In genomic region chr9:57262795-57263684, GRCm38 (mm10) we compare ENCODE assay signal across 9 mouse cellular contexts. TPM values are rescaled to one million over a fixed set of nuclear protein-coding genes. Genes with fewer than 3 reads are reported as not detected.
DNase-seq lines count a peak whose midpoint lies in the region; ATAC-seq and TF ChIP-seq lines count a peak whose summit lies in the region.
"Had no signal": no experiment of that assay in that cellular context is flagged by ENCODE, and none has a peak within 500 bp of the region (broad histone marks: within the 10 kb centered on the region; RNA-seq: fewer than 3 reads in every experiment).

No protein-coding gene starts in this region.

- H3K4me1 ChIP-seq in lung, adult 2 months (ENCODE audit: control insufficient read depth, insufficient read depth, low read length), result peaks cover 18% of the 10 kb centered on the region
- H3K4me1 ChIP-seq in embryonic facial prominence, embryonic 14.5 days (ENCODE audit: control insufficient read depth, insufficient read depth, low read length), result peaks cover 14% of the 10 kb centered on the region
- peaks cover 70% of the 10 kb centered on the region for H3K4me1 ChIP-seq in limb, embryonic 10.5 days
- H3K4me1 ChIP-seq in neural tube, embryonic 14.5 days (ENCODE audit: control insufficient read depth, insufficient read depth, low read length), result peaks cover 14% of the 10 kb centered on the region

- peaks cover 11% of the 10 kb centered on the region for H3K36me3 ChIP-seq in embryonic facial prominence, embryonic 14.5 days (ENCODE audit: control insufficient read depth, insufficient read depth, low read length)
- H3K36me3 ChIP-seq in limb, embryonic 10.5 days, result peaks cover 11% of the 10 kb centered on the region
- no peaks in the 10 kb centered on the region for H3K36me3 ChIP-seq in neural tube, embryonic 14.5 days (ENCODE audit: control insufficient read depth, insufficient read depth, low read length)

- H3K27me3 ChIP-seq in embryonic facial prominence, embryonic 14.5 days (replicated peaks; ENCODE audit: control insufficient read depth, insufficient read depth, low read length), result no peaks in the 10 kb centered on the region
- H3K27me3 ChIP-seq in limb, embryonic 10.5 days (ENCODE audit: low read depth, poor library complexity, severe bottlenecking), result peaks cover 47% of the 10 kb centered on the region
- H3K27me3 ChIP-seq in neural tube, embryonic 14.5 days (ENCODE audit: control insufficient read depth, insufficient read depth, low read length), result no peaks in the 10 kb centered on the region

- ATAC-seq in embryonic facial prominence, embryonic 14.5 days (ENCODE audit: low read depth), result no peak
- ATAC-seq in neural tube, embryonic 14.5 days (ENCODE audit: low read depth), result no peak

- TF ChIP-seq CTCF in lung, adult 2 months (IDR thresholded peaks at IDR 0.05; ENCODE audit: insufficient read depth, low read length), result no peak

- WGBS in lung, adult 2 months, result 49% methylated on average over 13 of the region's 13 CpGs
- 51% methylated on average over 13 of the region's 13 CpGs for WGBS in embryonic facial prominence, embryonic 14.5 days
- 52% methylated on average over 13 of the region's 13 CpGs for WGBS in limb, embryonic 10.5 days
- WGBS in neural tube, embryonic 14.5 days, result 54% methylated on average over 13 of the region's 13 CpGs

- no peak for TF ChIP-seq POLR2A in lung, adult 2 months (IDR thresholded peaks at IDR 0.05; ENCODE audit: borderline replicate concordance, extremely low read depth, low read depth, low read length)

- peak overlapping the region; percentile 92 for H3K4me2 ChIP-seq in embryonic facial prominence, embryonic 14.5 days (ENCODE audit: low read depth, low read length)
- H3K4me2 ChIP-seq in neural tube, embryonic 14.5 days (ENCODE audit: low read depth, low read length), result peak overlapping the region; percentile 99

- peak overlapping the region; percentile 92 for H3K9ac ChIP-seq in embryonic facial prominence, embryonic 14.5 days (ENCODE audit: low read depth, low read length)
- H3K9ac ChIP-seq in neural tube, embryonic 14.5 days (replicated peaks; ENCODE audit: low read depth, low read length), result peak overlapping the region; percentile 65

- no peaks in the 10 kb centered on the region for H3K9me3 ChIP-seq in embryonic facial prominence, embryonic 14.5 days (ENCODE audit: control insufficient read depth, low read length)
- no peaks in the 10 kb centered on the region for H3K9me3 ChIP-seq in limb, embryonic 10.5 days (replicated peaks)
- no peaks in the 10 kb centered on the region for H3K9me3 ChIP-seq in neural tube, embryonic 14.5 days (ENCODE audit: control insufficient read depth, low read length)

- no peak for DNase-seq in lung, adult 2 months
- no peak for DNase-seq in lung, adult 18-20 months
- DNase-seq in embryonic facial prominence, embryonic 14.5 days (ENCODE audit: low spot score), result no peak
- no peak for DNase-seq in limb, embryonic 10.5 days (ENCODE audit: low spot score)
- DNase-seq in T-cell, adult 2 months (ENCODE audit: low spot score), result no peak
- DNase-seq in urinary bladder, postnatal 4 days (ENCODE audit: low spot score in 2 of 2), result no peak
- no peak for DNase-seq in natural killer cell, adult 2 months (ENCODE audit: low spot score in 2 of 2)

- H3K27ac ChIP-seq in embryonic facial prominence, embryonic 14.5 days (replicated peaks; ENCODE audit: low read depth, low read length), result 0 out of 2 replicates have a peak overlapping the region, but pooled peaks have one; percentile 79
- H3K27ac ChIP-seq in limb, embryonic 10.5 days, result peak overlapping the region; percentile 93
- no peak overlapping the region for H3K27ac ChIP-seq in neural tube, embryonic 14.5 days (ENCODE audit: low read depth, low read length)

- peak overlapping the region; percentile 64 for H3K4me3 ChIP-seq in lung, adult 2 months (replicated peaks; ENCODE audit: extremely low read depth, low read depth, low read length)
- H3K4me3 ChIP-seq in embryonic facial prominence, embryonic 14.5 days (ENCODE audit: low read depth, low read length), result peak overlapping the region; percentile 67
- peak overlapping the region; percentile 94 for H3K4me3 ChIP-seq in limb, embryonic 10.5 days
- peak overlapping the region; percentile 60 for H3K4me3 ChIP-seq in neural tube, embryonic 14.5 days (ENCODE audit: low read depth, low read length)

RNA-seq across cellular contexts. Expression of gene 1700017B05Rik, which starts 0.6 kb away (rescaled TPM):
- polyA plus RNA-seq in lung, adult 2 months (2012; rRNA removed), result 12.1 and 12.5 TPM in 2 replicates
- polyA plus RNA-seq in embryonic facial prominence, embryonic 14.5 days (2014; fragmentation: Nextera tagmentation; extraction: Ambion mirVana), result 19.5 and 19.6 TPM in 2 replicates
- 17.7 and 19.2 TPM in 2 replicates for polyA plus RNA-seq in limb, embryonic 10.5 days (2016; fragmentation: Nextera tagmentation; extraction: Ambion mirVana)
- 3.0 and 3.6 TPM in 2 replicates for polyA plus RNA-seq in neural tube, embryonic 14.5 days (2014; fragmentation: Nextera tagmentation; extraction: Ambion mirVana)

RNA-seq across cellular contexts. Expression of gene Trcg1, which starts 26.7 kb away (rescaled TPM):
- not detected in 2 replicates for polyA plus RNA-seq in lung, adult 2 months (2012; rRNA removed)
- not detected in 2 replicates for polyA plus RNA-seq in embryonic facial prominence, embryonic 14.5 days (2014; fragmentation: Nextera tagmentation; extraction: Ambion mirVana)
- not detected in 2 replicates for polyA plus RNA-seq in limb, embryonic 10.5 days (2016; fragmentation: Nextera tagmentation; extraction: Ambion mirVana)
- not detected in 2 replicates for polyA plus RNA-seq in neural tube, embryonic 14.5 days (2014; fragmentation: Nextera tagmentation; extraction: Ambion mirVana)
- polyA plus RNA-seq: brain, embryonic 14.5 days had no signal
